Mouse (Mus musculus) lung, postnatal 14 days (tissue): ENCODE results near the gene Igf2r.

ENCODE experiments used
- DNase-seq: peaks from one replicate; pipeline ENCODE4 v3.0.0; 2021

Igf2r gene

DNA sequence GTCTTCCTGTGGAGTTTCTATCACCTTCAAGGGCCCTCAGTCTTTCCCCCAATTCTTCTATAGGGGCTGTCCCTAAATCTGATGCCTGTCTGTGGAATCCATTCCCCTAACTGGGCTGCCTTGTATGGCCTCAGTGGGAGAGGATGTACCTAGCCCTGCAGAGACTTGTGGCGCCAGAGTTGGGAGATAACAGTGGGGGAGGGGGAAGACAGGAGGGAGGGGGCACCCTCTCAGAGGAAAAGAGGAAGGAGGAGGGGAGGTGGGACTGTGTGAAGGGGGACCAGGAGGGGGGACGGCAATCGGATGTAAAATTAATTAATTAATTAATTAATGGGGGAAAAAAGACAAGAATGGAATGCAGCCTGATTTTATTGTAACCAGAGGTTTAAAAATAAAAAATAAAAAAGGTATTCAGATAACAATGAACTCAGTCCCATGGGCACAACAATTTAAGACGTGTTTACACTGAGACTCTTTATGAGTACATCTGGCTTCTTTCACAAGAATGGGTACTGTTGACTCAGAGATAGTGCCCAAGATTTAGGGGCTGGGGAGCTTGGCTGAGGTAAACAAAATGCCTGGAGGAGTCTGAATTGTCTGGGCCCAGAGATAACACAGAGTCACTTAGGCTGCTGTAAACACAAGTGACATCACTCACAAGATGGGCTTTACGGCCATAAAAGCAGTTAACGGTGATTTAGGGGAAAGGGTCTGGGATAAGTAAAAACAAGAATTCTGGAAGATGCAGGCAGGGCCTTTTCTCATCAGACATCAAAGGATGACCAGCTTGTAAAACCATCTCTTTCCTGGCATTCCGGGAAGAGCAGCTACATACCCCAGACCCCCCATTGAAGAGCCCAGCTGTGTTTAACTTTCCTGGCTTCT is 100.7 kb downstream of the Igf2r start:
- DNase-seq, result no peak

DNA sequence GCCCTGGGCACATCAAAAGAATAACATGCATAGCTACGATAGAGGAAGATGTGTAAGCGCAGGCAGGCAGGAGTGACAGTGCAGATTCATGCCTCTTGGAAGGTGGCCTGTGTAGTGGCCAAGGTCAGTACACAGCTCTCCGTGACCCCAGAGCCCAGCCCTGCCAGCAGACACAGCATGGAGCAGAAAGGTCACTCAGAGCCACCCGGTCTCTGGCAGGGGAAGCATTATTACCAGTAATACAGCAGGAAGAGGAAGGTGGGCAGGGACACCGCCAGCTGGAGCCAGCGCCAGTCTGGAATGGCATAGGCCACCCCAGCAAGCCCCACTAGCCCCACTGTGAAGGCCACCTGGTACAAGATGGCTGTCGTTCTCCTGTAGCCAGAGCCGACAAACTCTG is 105.3 kb downstream of the Igf2r start:
- no peak for DNase-seq

DNA sequence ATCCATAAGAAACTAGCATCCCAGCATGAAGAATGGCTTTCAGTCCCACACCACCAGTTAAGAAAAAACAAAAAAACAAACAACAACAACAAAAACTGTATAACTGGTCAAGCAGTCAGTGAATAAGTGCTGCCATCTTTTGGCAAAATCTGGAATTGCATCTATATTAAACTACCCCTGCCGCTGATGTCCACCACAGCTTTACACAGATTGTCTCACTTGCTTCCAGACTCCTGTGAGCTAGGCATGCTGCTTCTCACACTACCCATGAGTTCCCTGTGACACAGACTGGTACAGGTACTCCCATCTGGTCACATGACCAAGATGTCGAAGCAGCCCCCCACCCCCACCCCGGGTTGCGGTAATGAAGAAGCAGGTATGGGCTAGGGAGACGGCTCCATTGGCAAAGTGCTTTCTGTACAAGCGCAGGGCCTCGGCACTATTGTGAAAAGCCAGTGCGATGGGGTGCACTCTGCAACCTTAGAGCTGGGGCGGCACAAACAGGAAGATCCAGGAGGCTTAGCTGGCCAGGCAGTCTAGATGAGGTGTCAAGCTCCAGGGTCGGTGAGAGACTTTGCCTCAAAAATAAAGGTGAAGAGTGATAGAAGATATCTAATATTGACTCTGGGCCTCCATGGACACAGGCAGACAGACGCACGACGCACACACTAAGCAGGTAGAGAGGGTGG is 108.7 kb downstream of the Igf2r start:
- peak; percentile 39 for DNase-seq

DNA sequence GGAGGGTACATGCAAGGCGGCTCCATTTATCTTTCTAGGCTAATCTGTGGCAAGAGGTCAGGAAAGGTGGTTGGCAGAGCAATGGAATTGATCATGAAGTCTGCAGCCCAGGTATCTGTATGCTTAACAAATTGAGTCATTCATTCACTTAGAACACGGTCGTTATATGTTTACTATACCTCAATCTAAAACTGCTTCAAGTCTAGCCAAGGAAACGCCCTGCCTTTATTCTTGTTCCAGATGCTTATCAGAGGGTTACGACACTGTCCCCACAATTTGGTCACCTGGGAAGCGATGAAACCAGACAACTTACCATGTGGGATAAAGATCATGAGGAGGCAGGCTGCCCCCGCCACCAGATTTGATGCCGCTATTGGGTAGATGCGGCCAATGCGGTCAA is 110.2 kb downstream of the Igf2r start:
- DNase-seq, result no peak

DNA sequence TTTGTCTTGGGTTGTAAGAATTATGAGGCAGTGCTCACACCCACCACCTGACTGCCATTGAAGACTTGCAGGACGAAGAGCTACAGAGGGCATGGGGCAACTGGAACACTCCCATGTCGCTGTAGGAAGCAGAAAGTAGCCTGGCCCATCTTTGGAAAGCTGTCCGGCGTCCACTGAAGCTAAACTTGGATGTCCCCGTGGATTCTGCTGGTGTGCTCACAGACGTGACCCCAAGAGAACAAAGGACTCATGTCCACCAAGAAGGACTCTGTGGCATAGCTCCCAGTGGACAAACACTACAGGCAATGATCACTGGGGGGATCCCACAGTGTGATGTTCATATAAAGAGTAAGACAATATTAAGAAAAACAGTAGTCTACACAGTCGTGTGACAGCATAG is 110.7 kb downstream of the Igf2r start:
- no peak for DNase-seq

DNA sequence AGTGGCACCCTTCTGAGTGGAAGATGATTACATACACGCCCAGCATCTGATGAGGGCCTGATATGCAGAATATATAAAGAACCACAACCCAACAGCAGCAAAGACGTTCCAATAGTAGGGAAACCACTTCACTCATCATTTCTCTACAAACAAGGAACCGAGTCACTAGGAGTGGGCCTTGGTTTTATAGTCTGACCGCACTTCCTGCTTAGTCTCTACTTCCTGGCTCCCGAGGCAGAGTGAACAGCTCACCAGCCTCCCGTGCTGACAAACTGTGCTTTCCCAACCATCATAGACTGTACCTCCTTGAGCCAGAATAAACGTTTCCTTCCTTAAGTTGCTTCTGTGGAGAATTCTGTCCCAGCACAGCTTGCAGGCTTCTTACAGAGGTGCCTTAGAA is 113.6 kb downstream of the Igf2r start:
- DNase-seq, result no peak

DNA sequence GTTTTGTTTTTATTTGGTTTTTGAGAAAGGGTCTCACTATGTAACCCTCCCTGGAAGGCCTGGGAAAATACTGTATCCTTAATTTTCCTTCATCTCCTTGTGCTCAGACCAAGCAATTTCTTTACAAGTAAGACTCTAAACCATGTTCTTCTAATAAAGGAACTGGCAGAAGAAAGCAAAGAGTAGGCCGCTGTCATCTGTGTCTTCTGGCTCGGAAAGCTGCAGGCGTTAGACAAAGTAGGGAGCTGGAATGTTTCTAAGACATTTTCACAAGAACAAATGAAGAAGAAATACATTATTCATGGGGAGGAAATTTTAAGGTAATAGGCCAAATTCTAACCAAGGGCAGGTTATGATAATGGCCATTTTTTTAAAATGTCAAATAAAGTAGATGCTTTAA is 115.4 kb downstream of the Igf2r start:
- DNase-seq, result no peak

DNA sequence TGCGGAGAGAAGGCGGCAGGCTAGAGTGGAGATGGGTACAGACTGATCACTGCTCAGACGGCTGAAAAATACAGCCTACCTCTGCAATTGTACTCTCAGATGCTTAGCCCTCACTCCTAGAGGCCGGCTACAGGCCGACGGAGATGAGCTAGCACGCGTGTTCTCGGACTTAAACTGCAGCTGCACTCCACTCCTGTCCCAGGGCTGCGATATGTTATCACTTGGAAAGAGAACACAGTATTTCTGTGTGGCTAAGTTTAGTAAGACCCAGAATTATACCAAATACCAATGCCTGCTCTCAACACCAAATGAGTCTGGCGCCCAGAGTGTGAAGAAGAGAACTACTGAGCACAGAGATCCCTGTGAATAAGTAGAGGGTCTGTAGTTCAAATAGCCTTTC is 116.9 kb downstream of the Igf2r start:
- DNase-seq, result no peak

DNA sequence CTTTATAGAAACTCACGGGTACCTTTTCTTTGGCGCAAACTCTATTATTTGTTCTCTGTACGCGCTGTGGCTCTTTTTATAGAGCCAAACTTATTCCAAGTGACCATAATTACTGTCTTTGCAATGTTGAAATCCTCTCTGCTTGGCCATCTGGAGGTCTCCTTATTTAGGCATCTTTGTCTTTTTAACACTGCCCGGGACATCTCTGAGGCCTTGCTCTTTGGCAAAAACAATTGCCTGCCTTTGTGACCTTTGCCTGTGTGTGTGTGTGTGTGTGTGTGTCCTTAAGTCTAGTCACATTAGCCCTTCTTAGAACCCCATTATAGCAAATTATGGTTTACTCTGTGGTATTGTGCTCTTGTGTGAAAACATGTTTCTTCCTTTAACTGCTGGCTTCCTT is 124.0 kb downstream of the Igf2r start:
- peak; percentile 40 for DNase-seq

DNA sequence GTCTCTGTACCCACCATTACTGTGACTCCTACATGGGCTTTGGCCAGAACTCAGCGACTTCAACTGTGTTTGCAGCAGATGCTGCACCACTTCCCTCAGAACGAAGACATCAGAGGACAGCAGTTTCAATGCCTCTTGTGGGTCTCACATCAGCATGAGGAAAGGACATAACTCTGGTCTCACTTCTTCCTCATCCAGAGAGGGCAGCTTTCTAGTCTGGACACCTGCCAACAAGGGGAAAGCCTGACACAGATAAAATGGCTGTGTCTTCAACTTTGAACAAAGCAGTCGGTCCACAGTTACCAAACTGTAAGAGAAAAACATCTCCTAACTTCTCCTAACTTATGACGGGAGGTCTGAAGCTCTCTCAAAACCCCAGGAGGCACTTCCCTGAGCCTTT is 128.4 kb downstream of the Igf2r start:
- no peak for DNase-seq

DNA sequence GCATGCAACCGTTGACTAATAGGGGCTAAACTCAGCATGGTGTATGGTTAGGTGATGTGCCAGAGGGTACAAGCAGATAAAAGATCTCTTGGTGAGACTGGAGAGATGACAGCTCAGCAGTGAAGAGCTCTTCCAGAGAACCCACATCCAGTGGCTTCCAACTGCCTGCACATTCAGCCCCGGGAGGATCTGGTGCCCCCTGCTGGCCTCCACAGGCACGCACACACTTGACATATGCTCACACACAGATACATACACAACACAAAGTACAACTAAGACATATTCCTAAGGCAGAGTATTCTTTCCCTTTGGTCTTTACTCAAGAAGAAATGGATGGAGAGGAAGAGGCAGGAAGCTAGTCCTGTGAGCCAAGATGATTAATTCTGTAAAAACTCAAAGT is 129.9 kb downstream of the Igf2r start:
- DNase-seq, result no peak

DNA sequence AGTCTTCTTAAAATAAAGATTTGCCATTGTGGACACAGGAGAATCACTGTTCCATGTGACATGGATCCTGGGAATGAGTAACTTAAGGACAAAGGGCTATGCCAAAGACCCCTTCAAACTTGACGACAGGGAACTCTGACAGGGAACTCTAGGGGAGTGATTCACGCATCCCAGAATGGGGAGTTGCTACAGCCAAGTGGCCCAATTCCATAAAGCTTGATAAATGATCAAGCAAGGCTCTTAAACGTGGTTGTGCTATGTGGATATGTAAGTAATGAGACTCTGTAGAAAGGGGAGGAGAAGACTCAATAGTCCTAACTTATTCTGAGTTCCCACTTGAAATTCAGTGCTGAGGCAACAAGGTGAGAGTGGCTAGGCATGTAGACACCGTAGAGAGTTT is 134.7 kb downstream of the Igf2r start:
- DNase-seq, result no peak
